Mouse (Mus musculus): ENCODE data around the gene 9130213A22Rik.
A peak's percentile ranks its signal among the peaks of the same experiment; 100 is the strongest.

9130213A22Rik gene

GRCm38 (mm10) chr11:69106842-69107241 lies 15.5 kb downstream of the 9130213A22Rik start:
- no peak for DNase-seq (ENCODE audit: low read depth in 2 of 2, low spot score in 2 of 2)

GRCm38 (mm10) chr11:69106299-69106698 lies 16.1 kb downstream of the 9130213A22Rik start:
- DNase-seq (ENCODE audit: low read depth in 2 of 2, low spot score in 2 of 2) = no peak

GRCm38 (mm10) chr11:69105796-69106195 lies 16.6 kb downstream of the 9130213A22Rik start:
- no peak for DNase-seq (ENCODE audit: low read depth in 2 of 2, low spot score in 2 of 2)

- no peak for DNase-seq (ENCODE audit: low read depth in 2 of 2, low spot score in 2 of 2)
Observed at GRCm38 (mm10) chr11:69105227-69105626, 17.2 kb downstream of the 9130213A22Rik start.

GRCm38 (mm10) chr11:69104487-69104886 lies 17.9 kb downstream of the 9130213A22Rik start:
- DNase-seq (ENCODE audit: low read depth in 2 of 2, low spot score in 2 of 2) = no peak

GRCm38 (mm10) chr11:69103531-69104435 lies 18.6 kb downstream of the 9130213A22Rik start:
- no peak for DNase-seq (ENCODE audit: low read depth in 2 of 2, low spot score in 2 of 2)

- DNase-seq (ENCODE audit: low read depth in 2 of 2, low spot score in 2 of 2) = no peak
Observed at GRCm38 (mm10) chr11:69103121-69103520, 19.3 kb downstream of the 9130213A22Rik start.

- DNase-seq (ENCODE audit: low read depth in 2 of 2, low spot score in 2 of 2) = no peak
Observed at GRCm38 (mm10) chr11:69102403-69102725, 20.0 kb downstream of the 9130213A22Rik start.

- no peak for DNase-seq (ENCODE audit: low read depth in 2 of 2, low spot score in 2 of 2)
Observed at GRCm38 (mm10) chr11:69101604-69102402, 20.6 kb downstream of the 9130213A22Rik start.

- DNase-seq (ENCODE audit: low read depth in 2 of 2, low spot score in 2 of 2) = no peak
Observed at GRCm38 (mm10) chr11:69100639-69101360, 21.6 kb downstream of the 9130213A22Rik start.

GRCm38 (mm10) chr11:69099915-69100345 lies 22.5 kb downstream of the 9130213A22Rik start:
- peak; percentile 88 to 89 for DNase-seq (ENCODE audit: low read depth in 2 of 2, low spot score in 2 of 2)

- no peak for DNase-seq (ENCODE audit: low read depth in 2 of 2, low spot score in 2 of 2)
Observed at GRCm38 (mm10) chr11:69099177-69099914, 23.0 kb downstream of the 9130213A22Rik start.

- DNase-seq (ENCODE audit: low read depth in 2 of 2, low spot score in 2 of 2) = peak; percentile 88
Observed at GRCm38 (mm10) chr11:69098762-69099091, 23.7 kb downstream of the 9130213A22Rik start.

- peak in 1 of 2 experiments; percentile 46 for DNase-seq (ENCODE audit: low read depth in 2 of 2, low spot score in 2 of 2)
Observed at GRCm38 (mm10) chr11:69098039-69098761, 24.2 kb downstream of the 9130213A22Rik start.

GRCm38 (mm10) chr11:69096987-69097900 lies 25.1 kb downstream of the 9130213A22Rik start:
- DNase-seq (ENCODE audit: low read depth in 2 of 2, low spot score in 2 of 2) = peak; percentile 85 to 86

- DNase-seq (ENCODE audit: low read depth in 2 of 2, low spot score in 2 of 2) = no peak
Observed at GRCm38 (mm10) chr11:69096360-69096986, 25.9 kb downstream of the 9130213A22Rik start.

- peak; percentile 51 to 65 for DNase-seq (ENCODE audit: low read depth in 2 of 2, low spot score in 2 of 2)
Observed at GRCm38 (mm10) chr11:69095511-69096231, 26.7 kb downstream of the 9130213A22Rik start.

Measured in CD8-positive naive resting alpha-beta T cell, adult 2 months (primary cell).